Mouse (Mus musculus) megakaryocyte progenitor cell, adult 5-6 weeks (primary cell): ENCODE data around the gene Cfap69. TPM values are rescaled to one million over a fixed set of nuclear protein-coding genes. Genes with fewer than 3 reads are reported as not detected.

Experiments used
- total RNA-seq, 2 experiments: library from RNA; stranded (forward) in 1 of 2; stranded (reverse) in 1 of 2; fragments of 157-497, 149-512 nt in 1 of 2; fragments of 200-1000 nt in 1 of 2; gene quantifications; 2 replicates each; pipeline versions ENCODE4 v1.2.3 to v1.2.4; 2015 to 2017

Cfap69 gene
- total RNA-seq, 2 experiments from 2014 or later = not detected

Other genes with a start within 250 kb of the Cfap69 start
- 0.88 and 1.7 TPM in 2 replicates for gene Cdk14, start 243.9 kb downstream of the Cfap69 start, total RNA-seq (2015)
- 0.07 and 0.25 TPM in 2 replicates for gene Cdk14, start 243.9 kb downstream of the Cfap69 start, total RNA-seq (2017)
- not detected in 2 replicates for gene 1700015F17Rik, start 185.1 kb downstream of the Cfap69 start, total RNA-seq (2015)
- gene 1700015F17Rik, start 185.1 kb downstream of the Cfap69 start, total RNA-seq (2017) = not detected in 2 replicates
- gene Cldn12, start 149.3 kb downstream of the Cfap69 start, total RNA-seq (2015) = 1.7 and 2.0 TPM in 2 replicates
- 4.1 and 5.0 TPM in 2 replicates for gene Cldn12, start 149.3 kb downstream of the Cfap69 start, total RNA-seq (2017)
- gene Gtpbp10, start 104.7 kb downstream of the Cfap69 start, total RNA-seq (2015) = 30.2 and 30.8 TPM in 2 replicates
- gene Gtpbp10, start 104.7 kb downstream of the Cfap69 start, total RNA-seq (2017) = 32.6 and 34.7 TPM in 2 replicates
- not detected in 2 replicates for gene Gm8773, start 90.4 kb downstream of the Cfap69 start, total RNA-seq (2015)
- not detected in 2 replicates for gene Gm8773, start 90.4 kb downstream of the Cfap69 start, total RNA-seq (2017)
- gene Steap2, start 30.3 kb upstream of the Cfap69 start, total RNA-seq (2015) = not detected in 2 replicates
- not detected in 2 replicates for gene Steap2, start 30.3 kb upstream of the Cfap69 start, total RNA-seq (2017)
- not detected in 2 replicates for gene Steap1, start 85.1 kb upstream of the Cfap69 start, total RNA-seq (2015)
- not detected in 2 replicates for gene Steap1, start 85.1 kb upstream of the Cfap69 start, total RNA-seq (2017)